Mouse (Mus musculus): ENCODE data around the gene Eef2k.
A peak's percentile ranks its signal among the peaks of the same experiment; 100 is the strongest.
"Not testable (repeated sequence)": the region's sequence is repeated elsewhere in the genome, so short reads cannot be mapped to it uniquely, and the experiment has no call there.

Gene Eef2k

DNA sequence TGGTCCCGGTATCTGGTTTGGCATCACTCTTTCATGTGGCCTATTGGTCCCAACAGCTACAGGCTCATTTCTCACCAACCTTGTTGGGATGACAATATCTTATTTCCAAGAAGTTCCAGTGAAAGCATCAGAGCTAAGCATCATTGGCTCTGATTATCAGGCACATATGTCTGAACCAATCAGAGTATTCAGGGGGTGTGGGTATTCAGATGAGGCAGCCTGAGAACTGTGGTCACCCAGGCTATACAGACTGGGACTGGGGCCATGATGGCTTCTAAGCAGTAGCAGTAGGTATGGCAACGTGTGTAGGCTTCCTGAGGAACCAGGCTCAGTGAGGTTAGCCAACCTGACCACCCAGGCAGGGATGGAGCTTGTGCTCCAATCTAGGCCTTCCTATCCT lies 38.8 kb downstream of the Eef2k start:
- DNase-seq, result no peak

DNA sequence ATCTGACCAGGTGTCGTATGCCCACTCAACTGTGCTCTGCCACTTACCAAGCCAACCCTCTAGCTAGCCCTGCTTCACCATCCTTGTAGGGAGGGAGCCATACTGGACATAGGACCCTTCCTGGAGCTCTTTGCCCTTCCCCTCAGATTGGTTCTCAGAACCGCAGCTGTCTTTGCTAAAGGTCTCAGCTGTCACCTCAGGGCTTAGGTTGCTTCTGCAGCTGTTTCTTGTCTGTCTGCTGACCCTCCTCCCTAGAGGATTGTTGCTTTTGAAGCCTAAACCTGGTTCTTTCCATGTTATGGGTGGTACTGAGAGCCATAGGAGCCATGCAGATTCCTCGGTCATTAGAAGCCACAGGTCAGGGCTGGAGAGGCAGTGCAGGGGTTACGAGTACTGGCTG lies 40.0 kb downstream of the Eef2k start:
- no peak for DNase-seq

DNA sequence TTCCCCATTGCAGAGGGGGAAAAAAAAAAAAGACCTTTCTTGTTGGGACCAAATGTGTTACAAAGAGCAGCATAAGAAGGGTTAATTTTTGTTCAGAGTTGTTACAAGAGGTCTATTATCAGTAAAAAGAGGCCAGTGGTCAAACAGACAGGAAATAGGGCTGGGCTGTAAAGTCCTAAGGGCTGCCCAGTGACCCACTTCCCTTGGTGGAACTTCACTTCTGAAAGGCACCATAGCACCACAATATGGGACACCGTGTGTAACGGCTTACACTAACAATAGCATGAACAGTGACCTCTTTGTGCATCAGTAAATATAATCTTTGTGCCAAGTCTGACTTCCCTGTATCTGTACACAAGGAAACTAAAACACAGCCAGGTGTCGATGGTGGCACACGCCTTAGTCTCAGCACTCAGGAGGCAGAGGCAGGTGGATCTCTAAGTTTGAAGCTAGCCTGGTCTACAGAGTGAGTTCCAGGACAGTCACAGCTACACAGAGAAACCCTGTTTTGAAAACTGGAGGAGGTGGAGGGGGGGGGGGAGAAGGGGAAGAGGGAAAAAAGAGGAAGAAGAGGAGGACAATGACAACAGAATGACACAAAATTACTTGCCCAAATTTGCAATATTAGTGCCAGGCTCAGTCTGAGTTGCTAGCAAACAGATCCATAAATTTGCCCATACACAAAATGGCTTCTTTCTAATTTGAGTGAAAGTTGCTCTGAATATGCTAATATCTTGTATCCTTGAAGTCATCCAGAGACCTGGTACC lies 41.1 kb downstream of the Eef2k start:
- no peak for DNase-seq

DNA sequence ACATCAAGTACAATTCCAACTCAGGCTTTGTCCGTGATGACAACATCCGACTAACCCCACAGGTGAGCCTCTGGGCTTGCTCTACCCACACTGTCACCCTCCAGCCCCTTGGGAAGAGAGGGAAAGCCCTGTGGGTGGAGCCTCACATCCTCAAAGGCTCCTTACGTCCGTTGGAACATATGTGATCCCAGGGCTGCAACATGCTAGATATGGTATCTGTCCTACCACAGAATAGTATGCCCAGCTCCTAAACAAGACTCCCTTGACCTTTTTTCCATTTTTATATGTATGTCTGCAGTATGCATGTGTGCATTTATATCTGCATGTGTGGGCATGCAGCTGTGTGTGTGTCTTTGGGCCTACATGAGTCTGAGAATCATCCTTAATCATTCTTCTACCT lies 42.1 kb downstream of the Eef2k start:
- no peak for DNase-seq

DNA sequence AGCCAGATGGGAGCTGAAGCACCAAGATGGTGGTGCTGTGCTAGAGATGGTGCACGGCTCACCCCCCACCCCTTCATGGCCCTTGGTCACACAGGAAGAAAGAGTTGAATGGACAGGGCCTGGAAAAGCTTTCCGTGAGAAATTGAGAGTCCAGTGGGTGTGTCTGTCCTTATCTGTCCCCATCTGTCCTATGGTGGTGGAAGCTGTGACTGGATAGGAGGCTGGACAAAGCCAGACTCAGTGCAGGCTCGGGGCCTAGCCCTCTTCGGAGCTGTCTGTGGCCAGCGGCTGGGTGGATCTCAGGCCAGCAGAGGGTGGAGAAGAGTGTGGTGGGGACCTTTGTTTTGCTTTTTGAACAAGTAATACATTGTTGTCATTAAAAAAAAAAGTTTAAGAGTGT lies 50.5 kb downstream of the Eef2k start:
- DNase-seq, result no peak

DNA sequence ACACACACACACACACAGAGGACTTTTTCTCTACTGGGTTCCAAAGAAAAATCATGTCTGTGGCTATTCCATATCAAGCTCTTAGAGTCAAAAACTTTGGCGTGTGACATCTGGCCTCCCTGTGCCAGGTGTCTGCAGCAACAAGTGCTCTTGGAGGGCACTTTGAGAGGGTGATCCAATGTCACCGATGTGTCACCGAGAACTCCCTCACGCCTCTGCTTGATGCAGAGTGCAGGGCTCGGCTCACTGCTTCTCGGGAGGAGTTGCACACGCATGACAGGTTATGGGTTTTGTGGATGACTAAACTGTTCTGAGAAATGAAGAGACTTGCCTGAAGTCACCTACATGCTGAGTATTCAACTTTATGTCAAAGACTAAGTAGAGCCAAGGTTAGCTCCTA lies 54.4 kb downstream of the Eef2k start:
- no peak for DNase-seq

DNA sequence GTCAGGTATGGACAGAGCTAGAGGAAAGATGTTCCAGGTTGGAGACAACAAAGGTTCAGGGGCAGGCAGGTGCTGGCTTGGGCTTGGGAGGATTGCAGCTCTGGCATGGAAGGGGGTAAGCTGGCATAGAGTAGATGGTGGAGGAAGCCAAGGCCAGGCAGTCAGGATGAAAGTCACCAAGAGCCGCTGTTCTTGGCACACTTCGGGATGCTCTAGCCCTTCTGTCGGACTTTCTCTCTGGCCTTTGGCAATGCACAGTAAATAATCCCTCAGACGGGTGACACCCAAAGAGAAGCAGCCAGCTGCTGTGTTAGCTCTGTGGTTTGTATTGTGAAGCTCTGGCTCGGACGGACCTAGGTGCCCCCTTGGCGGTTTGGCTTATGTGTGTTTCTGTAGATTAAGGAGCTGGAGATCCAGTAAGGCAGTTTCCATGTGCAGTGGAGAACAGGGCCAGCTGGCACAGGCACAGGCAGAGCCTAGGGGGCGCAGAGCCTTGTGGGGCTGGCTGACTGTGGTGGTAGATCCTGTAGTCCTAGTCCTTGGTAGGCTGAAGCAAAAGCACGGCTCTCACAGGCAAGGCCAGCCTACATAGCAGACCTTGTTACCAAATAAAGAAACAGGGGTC lies 55.2 kb downstream of the Eef2k start:
- DNase-seq, result peak; percentile 84 to 88

DNA sequence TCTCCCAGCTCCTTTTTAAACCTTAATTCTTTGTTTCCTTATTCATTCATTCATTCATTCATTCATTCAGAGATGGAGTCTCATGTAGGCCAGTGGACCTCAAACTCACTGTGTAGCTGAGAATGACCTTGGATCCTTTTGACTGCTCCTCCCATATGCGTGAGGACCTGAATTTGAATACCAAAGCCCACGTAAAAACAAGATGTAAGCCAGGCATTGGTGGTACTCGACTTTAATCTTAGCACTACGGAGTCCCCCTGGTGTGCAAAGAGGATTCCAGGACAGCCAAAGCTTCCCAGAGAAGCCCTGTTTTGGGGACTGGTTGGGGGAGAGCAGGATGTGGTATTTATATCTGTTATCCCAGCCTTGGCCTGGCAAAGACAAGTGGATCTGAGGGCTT lies 57.6 kb downstream of the Eef2k start:
- DNase-seq, result no peak

DNA sequence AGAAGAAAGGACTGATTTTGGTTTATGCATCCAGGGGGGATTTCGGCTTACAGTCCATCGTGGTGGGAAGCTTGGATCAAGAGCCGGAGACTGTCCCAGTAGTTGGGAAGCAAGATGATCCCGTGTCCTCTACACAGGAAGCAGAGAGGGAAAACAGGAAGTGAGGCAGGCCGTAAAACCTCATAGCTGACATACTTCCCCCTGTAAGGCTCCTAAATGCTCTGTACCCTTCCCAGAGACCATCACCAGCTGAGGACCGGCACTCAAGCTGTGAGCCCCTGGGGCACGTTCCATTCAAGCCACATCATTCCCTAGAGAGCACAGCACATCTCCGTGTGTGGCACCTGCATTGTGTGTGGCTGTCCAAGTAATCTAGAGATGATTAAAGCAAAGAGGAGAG lies 59.1 kb downstream of the Eef2k start:
- no peak for DNase-seq

DNA sequence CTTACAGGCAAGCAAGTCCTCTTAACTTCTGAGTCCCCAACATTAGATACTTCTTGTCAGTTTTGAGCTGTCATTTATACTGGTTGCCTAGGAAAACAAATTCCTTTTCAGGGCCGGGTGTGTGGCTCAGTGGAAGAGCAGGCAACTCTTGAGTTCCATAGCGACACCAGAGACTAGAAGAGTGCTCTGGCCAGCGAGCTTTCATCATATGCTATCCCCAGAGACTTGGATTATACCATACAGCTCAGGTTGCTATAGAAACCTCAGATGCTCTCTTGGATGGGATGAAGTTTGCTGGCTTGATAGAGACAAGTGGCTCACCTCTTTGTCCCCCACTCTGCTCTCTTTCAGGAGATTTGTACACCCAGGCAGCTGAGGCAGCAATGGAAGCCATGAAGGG lies 60.3 kb downstream of the Eef2k start:
- DNase-seq, result no peak

DNA sequence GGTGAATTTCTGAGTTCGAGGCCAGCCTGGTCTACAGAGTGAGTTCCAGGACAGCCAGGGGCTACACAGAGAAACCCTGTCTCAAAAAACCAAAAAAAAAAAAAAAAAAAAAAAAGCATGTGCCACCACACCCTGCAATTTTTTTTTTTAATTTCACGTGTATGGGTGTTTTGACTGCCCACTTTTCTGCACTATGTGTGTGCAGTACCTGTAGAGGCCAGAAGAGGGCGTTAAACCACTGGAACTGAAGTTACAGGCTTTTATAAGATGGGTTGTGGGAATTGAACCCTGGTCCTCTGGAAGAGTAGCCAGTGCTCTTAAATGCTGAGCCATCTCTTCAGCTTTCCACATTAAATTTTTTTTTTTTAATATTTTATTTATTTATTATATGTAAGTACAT lies 67.5 kb downstream of the Eef2k start:
- DNase-seq, result peak in 1 of 2 experiments; percentile 34

DNA sequence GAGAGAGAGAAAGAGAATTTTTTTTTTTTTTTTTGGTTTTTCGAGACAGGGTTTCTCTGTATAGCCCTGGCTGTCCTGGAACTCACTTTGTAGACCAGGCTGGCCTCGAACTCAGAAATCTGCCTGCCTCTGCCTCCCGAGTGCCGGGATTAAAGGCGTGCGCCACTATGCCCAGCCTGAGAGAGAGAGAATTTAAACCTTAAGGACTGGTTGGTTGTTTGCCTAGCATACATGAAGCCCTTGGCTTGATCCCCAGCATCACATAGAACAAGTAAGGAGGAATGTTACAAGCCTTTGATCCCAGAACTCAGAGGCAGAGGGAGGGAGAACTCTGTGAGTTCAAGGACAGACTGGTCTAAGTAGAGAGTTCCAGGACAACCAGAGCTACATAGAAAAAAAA lies 68.6 kb downstream of the Eef2k start:
- DNase-seq, result not testable (repeated sequence)

DNA sequence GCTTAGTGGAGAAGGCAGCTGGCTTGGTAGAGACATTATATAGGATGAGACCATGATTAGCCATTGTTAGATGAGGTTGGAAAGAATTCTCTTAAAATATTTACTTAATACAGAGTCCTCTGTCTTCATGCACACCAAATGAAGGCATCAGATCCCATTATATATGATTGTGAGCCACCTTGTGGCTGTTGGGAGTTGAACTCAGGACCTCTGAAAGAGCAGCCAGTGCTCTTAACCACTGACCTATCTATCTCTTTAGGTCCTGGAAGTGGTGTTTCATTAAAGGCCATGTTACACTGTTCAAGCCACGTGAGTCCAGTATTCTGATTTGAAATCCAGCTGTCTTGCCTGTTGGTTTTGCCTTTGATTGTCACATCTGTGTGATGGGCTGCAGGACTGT lies 70.7 kb downstream of the Eef2k start:
- peak in 1 of 2 experiments; percentile 22 for DNase-seq

DNA sequence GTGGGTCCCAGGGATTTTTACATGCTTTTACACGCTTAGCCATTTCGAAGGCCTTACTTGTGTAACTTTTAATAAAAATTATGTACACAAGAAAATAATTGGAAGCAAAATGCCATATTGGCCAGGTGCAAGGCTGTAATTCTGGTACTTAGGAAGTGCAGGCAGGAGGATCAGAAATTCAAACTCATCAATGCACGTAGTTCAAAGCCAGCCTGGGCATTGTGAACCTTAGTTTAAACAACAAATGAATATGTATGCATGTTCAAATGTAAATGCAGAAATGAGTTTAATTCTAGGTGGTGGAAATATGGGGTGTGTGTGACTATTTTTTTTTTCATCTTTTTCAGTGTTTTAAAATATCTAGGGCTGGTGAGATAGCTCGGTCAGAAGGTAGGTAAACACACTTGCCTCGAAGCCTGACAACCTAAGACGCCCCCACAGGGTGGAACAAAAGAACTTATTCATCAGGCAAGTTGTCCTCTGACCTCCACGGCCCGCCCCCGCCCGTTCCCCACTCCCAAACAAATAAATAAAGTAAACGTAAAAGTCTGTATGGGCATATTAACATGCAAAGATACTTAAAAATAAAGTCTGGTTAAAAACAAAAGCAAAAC lies 73.7 kb downstream of the Eef2k start:
- DNase-seq, result no peak

DNA sequence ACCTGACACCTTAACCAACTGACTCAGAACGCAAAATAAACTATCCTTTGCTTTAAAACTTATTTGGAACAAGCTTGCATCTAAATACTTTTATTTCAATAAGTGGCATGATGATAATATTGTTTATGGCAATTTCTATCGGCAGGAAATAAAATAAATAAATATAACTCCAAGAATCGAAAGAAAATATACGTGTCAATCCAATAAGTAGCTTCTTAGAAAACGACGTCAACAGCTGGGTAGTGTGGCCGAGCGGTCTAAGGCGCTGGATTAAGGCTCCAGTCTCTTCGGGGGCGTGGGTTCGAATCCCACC lies 74.6 kb downstream of the Eef2k start:
- DNase-seq, result no peak

DNA sequence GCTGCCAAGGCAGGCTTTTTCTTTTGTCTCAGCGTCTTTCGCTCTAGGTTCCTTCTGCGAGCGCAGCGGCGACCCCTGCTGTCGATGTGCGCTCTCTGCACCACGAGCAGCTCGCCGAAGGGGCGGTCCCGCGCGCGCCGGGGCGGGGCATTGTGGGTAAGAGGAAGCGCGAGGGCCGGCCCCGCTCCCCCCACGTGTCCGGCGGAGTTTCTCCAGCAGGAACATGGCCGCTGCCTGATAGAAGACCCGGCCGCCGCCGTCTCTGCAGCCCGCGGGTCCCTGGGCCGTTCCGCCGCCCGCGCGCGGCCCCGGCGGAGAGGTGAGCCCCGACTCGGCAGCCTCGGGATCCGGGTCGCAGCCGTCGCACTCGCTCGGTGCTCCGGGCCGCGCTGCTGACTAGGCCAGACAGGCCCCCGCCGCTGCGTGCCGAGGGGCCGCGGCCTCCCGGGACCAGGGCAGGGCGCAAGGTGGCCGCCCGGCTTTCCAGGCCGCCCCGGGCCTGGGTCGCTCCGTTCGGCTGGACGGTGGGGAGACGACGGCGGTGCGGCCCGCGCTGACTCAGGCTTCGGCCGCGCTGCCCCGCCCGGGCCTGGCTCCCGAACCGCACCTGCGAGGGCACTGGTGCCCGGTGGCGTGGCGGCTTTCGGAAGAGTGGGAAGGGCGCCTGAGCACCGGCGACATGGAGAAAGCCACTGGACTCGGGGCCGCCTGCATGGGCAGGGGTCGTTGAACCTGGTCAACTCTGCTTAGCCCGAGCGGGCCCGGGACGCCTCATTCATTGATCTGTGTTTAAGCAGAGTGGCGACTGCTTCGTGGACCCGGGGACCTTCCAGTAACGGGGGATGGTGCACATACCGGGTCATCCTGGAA lies 75.2 kb downstream of the Eef2k start, which contains the start of gene Polr3e:
TSS of gene Polr3e (plus strand) at position 153 of the 870 bp plus-strand sequence.
- peak; percentile 100 for DNase-seq

DNA sequence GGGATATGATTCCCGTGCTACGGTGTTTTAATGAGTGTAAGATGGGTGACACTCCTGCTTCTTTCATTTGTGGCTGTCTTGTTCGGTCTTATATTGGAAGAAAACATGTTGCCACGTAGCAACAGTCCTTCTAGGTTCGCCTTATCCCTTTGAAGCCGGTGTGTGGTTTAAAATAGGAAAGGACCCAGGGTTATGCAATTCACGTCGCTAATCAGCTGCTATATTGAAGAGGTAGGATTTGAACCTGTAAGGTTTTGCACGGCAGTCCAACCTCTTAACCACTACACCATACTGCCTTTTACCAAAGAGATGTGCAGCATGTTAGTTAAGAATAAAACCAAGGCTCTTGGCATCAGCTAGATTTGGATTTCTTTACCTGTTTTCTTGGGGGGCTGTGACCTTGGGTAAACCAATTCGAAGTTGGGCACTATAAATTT lies 75.9 kb downstream of the Eef2k start:
- DNase-seq, result peak; percentile 55 to 71

DNA sequence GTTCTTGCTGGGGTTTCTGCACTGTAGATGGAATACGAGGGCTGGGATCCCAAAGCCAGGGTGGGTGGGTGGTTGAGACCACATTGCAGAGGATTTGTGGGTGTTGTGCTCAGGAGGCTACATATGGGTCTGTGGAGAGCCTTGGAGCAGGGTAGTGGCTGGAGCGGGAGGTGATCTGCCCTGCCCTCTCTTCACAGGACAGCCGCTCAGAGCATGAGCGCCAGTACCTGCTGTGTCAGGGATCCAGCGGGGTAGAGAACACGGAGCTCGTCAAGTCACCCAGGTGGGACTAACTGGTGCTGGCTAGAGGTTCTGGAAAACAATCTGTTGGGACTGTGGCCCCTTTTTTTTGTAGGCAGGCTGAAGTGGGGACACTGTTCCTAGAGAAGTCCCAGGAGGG lies 90.5 kb downstream of the Eef2k start:
- DNase-seq, result no peak

DNA sequence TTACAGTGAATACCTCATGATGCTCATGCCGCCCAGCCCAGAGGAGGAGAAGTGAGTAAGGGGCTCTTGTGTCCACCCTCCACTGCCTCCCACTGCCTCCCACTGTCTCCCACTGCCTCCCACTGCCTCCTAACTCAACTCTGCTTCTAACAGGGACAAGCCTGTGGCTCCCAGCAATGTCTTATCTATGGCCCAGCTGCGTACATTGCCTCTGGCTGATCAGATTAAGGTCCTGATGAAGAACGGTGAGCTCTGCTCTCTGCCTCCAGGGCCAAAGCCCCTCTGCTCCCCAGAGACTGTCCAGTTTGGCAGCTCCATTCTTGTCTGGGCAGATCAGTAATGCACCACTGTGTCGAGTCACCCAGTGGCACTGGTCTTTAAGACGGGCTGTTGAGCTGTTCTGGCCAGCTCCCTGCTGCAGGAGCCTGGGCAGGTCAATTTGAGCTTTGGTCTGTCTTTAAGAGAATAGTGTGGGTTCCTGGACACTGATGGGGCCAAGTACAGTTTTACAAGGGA lies 91.1 kb downstream of the Eef2k start:
- DNase-seq, result no peak

DNA sequence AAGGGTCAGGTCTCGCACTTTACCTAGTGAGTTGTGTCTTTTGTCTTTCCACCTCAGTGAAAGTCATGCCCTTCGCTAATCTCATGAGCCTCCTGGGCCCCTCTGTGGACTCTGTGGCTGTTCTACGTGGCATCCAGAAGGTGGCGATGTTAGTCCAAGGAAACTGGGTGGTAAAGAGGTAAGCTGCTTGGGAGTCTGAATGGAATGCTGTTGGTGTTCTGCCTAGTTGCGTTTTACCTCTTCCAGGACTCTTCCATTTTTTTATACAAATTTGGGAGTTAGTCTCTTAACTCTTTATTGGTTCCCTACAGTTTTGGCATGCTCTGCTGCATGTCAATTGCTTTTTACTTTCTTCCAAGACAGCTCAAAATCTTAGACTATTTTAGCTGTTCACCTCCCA lies 92.1 kb downstream of the Eef2k start:
- peak; percentile 68 to 71 for DNase-seq

DNA sequence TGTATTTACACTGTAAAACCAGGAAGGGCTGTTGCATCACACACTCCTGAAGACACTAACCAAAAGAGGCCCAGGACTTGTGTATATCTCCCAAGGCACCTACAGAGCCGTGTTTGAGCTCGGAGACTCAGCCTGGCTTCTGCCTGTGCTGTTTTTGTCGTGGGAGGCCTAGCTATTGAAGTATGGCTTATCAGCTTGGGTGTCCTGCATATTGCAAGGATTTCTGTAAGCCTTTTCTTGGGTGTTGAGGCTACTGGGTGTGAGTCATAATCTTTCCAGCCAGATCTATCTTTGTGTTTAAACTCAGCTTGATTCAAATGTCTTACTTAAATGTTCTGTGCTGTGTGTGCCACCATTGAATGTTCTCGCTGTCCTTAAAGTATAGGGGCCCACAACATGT lies 93.9 kb downstream of the Eef2k start:
- DNase-seq, result no peak

DNA sequence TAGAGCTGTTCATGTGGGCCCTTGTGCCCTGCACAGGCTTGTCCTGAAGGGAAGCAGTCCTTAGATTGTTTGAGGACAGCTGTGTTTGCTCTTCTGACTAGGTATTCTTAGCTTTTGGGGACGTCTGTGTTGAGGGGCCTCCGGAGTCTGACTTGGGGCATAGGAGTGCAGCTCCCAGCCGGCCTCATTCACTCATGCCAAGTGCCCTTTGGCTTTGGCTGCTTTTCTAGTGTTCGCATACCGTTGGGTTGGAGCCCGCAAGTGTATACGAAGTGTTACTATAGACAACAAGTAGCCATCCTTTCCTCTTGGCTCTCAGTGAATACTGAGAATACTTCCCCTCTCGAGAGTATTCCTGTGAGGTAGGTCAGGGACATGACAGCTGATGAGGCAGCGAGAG lies 95.6 kb downstream of the Eef2k start:
- DNase-seq, result no peak

DNA sequence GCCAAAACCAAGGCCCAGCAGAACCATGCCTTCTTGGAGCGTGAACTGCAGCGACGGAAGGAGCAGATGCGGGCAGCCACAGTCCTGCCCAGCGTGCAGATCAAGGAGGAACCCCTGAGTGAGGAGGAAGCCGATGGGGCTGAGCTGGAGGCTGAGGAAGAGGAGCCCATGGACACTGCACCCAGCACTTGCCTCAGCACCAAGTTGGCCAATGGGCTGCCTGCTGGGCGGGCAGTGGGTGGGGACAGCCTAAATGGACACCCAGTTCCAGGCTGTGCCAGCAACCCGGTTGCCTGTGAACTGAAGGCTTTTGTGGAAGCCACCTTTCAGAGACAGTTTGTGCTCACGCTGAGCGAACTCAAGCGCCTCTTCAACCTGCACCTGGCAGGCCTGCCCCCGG lies 97.7 kb downstream of the Eef2k start:
- DNase-seq, result peak in 1 of 2 experiments; percentile 35
